Mouse (Mus musculus) left cerebral cortex, adult 11 months (tissue): ENCODE results near the gene Itga2b.

Experiments
- DNase-seq: peaks from one replicate; pipeline ENCODE4 v3.0.0; 2022; ENCODE audit warnings: low spot score

Gene Itga2b

DNA sequence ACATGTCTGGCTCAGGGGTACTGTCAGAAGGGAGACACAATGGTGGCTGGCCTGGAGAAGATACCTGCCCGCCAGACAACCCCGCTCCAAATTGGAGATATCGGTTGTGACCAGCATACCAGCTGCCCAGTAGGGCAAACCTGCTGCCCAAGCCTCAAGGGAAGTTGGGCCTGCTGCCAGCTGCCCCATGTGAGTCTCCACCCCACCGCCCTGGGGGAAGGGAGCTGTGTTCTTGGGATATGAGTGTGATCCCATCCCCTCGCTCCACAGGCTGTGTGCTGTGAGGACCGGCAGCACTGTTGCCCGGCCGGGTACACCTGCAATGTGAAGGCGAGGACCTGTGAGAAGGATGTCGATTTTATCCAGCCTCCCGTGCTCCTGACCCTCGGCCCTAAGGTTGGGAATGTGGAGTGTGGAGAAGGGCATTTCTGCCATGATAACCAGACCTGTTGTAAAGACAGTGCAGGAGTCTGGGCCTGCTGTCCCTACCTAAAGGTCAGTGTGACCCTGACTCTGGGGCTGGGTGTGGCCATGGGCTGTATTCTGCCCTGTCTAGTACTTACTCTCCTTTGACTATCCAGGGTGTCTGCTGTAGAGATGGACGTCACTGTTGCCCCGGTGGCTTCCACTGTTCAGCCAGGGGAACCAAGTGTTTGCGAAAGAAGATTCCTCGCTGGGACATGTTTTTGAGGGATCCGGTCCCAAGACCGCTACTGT, 34.0 kb downstream of the Itga2b start:
- no peak for DNase-seq

GRCm38 (mm10) chr11:102434816-102435705, 34.9 kb downstream of the Itga2b start:
- DNase-seq = no peak

DNA sequence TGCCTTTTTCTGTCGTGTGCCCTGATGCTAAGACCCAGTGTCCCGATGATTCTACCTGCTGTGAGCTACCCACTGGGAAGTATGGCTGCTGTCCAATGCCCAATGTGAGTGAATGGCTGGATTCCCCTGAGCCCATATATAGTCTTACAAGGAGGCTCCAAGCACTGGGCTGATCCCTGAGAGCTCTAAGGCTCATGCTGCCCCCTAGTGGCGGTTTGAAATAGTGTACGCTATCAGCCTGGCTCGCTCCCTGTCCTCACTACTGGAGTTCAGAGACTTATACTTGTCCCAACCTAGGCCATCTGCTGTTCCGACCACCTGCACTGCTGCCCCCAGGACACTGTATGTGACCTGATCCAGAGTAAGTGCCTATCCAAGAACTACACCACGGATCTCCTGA, 35.5 kb downstream of the Itga2b start:
- DNase-seq = peak; percentile 85

GRCm38 (mm10) chr11:102433866-102434265, 36.1 kb downstream of the Itga2b start:
- no peak for DNase-seq

GRCm38 (mm10) chr11:102432896-102433295, 37.0 kb downstream of the Itga2b start:
- DNase-seq = no peak

DNA sequence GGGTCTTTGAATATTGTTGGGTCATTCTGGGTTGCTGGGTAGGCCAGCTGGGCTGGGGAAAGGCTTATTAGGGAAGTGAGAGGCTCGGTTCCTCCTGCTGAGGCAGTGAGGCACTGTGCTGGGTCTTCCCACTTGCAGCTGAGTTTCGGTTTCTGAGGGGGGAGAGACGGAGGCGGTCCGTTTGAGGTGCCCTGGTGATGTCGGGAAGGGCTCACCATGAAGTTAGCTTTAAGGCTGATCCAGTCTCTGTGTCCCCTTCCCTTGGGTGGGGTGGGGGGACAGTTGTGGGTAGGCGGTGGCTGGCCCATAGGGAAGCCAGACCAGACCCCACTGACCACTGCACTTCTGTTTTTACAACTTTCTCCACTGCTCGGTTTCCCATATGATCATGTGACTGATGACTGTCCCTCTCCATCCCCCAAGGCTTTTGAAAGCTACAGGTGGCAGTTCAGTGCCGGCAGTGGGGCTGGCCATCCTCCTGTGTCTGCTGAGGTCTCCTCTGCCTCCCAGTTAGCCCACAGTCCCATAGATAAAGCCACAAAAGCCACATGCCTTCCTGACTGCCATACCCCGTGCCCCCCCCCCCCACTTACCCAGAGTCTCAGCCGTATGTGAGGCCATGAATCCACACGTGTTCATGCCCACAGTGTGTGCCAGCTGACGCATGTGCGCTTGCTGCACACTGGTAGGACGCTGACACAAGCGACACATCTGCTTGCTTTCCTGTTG, 37.6 kb downstream of the Itga2b start:
- DNase-seq = no peak

DNA sequence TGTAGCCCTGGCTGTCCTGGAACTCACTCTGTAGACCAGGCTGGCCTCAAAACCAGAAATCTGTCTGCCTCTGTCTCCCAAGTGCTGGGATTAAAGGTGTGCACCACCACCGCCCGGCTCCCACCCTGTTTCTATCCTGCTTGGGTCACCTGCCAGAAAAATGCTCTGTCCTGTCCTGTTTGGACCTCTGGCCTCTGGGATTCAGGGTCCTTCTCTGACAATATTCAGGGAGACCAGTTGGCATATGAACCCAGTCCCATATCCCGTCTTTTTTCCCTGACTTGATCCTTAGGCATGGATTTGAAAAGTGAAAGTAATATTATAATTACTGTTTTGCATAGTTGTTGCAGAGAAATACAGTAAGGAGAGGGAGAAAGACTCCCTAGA, 38.2 kb downstream of the Itga2b start:
- no peak for DNase-seq

DNA sequence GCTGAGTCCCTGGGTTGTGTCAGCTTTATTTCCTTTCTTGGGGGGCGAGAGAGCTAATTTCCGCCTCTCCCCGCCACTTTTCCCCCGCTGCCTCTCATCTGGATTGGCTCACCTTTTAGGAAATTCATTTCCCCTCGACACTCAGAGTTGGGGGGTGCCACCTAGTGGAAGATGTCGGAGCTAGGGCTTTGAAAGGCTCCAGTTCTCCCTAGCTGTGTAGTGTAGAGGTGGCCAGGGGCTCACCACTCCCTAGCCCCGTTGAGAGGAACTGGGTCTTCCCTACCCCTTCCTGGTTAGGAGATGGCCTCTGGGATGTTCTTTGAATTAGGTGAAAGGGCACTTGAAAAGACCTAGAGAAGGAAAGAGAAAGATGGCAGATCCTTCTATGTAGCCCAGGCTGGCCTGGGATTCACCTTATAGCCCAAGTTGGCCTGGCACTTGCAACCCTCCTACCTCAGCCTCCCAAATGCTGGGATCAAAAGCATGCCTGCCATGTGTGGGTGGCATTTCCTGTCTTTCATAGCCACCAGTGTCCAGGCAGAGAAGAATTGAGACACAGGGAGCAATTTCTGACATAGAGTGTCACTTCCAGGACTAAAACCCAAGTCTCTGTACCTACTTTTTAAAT, 38.8 kb downstream of the Itga2b start:
- no peak for DNase-seq

DNA sequence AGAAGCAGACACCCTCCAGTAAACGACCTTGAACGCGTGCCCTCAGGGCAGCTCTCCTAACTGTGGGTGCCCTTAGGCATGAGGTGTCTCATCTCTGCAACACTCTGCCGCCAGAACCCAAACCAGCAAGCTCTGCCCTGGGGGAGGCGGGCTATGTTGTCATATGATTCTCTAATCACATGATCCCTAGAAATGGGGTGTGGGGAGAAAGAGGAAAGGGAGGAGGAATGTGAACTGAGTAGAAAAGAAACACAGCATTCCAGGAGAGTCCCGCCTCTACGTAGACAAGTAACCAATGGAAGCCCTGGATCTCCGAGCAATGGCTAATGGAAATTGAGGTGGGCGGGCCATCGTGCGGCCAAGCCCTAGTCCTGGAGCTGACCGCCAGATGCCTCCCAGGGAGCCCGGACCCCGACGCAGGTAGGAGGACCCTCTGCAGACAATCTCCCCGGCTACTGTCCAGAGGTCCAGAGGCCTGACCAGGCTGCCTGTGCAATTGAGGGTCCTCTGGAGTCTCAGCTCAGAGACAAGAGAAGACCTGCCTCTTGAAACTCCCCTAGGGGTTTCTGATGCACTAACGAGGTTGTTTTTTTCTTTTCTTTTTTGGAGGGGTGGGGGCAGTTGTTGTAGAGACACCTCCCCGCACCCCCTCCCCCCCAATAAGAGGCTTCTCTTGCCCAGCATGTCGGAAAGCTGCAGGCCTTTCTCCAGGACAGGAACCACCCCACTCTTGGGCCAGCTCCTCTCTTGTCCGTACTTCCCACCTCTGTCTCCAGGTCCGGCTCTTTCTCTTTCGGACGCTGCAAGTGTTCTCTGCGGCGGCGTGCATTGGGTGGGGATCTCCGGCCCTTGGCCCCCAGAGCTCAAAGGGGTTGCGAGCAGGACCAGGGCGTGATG, 39.6 kb downstream of the Itga2b start, which contains the start of gene Grn:
TSS of gene Grn (plus strand) at position 195 of the 897 bp plus-strand sequence.
- DNase-seq = peak; percentile 96

DNA sequence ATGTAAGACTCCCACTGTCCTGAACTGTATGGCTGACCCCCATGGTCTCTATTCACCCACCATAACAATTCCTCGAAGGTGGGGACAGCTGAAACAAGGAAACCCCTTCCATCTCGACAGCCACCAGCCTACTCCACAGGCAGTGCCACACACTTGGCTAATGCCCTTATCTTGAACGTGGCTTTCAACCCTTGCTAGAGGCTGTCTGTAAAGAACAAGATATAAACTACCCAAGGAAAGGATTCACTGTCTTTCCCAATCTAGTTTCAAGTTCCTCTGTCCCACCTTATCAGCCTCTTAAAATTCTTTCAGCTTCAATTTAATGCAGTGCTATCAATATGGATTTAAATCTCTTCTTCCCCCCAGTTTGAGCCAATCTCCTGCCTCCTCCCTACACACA, 40.4 kb downstream of the Itga2b start:
- DNase-seq = no peak

GRCm38 (mm10) chr11:102428981-102429540, 40.9 kb downstream of the Itga2b start:
- DNase-seq = no peak

DNA sequence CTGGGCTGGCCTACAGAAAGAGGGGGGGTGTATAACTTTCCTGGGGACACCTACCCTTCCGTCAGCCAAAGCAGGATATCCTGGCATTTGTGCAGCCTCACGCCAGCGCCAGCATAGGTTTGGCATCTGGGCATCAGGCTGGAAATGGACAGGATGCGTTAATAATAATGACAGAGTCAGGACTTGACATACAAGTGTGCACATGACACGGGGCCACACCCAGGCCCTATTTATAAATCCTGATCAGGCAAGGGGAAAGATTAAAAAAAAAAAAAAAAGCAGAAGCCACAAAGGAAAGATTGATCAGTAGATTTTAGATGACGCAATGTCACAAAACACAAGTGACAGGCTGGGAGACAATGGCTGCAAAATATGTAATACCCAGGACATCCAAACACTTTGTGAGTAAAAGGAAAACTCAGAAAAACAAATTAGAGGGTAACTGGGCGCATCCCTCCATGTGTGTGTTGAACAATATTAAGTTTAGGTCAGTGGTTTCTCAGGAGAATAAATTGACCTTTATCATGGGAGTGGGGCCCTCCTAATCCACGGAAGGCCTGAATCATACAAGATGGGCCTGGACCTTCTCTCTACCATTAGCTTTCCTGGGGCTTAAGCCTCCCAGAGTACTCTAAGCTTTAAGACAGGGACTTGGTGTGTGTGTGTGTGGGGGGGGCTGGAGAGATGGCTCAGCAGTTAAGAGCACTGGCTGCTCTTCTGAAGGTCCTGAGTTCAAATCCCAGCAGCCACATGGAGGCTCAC, 44.2 kb downstream of the Itga2b start:
- DNase-seq = no peak

GRCm38 (mm10) chr11:102424666-102425065, 45.3 kb downstream of the Itga2b start:
- no peak for DNase-seq

- DNase-seq = no peak
These were observed 48.4 kb downstream of the Itga2b start for GRCm38 (mm10) chr11:102421559-102421958.

GRCm38 (mm10) chr11:102418887-102419286, 51.0 kb downstream of the Itga2b start:
- no peak for DNase-seq

DNA sequence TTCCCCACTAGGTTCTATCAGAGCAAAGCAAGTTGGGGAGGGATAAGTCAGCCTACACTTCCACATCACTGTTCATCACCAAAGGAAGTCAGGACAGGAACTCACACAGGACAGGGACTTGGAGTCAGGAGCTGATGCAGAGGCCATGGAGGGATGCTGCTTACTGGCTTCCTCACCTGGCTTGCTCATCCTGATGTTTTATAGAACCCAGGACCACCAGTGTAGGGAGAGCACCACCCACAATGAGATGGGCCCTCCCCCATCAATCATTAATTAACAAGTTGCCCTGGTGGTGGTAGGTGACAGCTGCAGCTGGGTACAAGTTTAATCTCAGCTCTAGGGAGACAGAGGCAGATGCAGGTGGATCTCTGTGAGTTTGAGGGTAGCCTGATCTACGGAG, 52.8 kb downstream of the Itga2b start:
- DNase-seq = no peak

- DNase-seq = no peak
These were observed 54.7 kb downstream of the Itga2b start for GRCm38 (mm10) chr11:102415034-102415802.

DNA sequence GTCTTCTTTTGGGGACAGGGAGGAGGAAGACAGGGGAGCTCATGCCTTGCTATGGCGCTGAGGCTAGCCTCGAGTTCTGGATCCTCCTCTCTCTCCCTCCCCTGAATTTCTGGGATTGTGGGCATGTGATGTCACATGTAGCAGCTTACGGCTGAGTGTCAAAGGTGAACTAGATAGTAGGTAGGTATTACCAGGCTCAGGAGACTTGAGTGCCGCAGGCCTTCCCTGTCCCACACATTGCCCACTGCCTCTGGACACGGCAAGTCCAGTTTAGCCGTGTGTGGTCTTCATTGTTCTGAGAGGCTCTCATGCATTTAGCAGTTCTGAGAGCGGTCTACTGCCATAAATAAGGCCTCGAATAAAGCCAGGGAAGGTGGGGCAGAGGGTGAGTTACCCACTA, 56.9 kb downstream of the Itga2b start:
- no peak for DNase-seq

- DNase-seq = peak; percentile 82
These were observed 58.2 kb downstream of the Itga2b start for GRCm38 (mm10) chr11:102411704-102412103.
